Mouse (Mus musculus): ENCODE data around the gene Tenm3.

The Tenm3 gene

DNA sequence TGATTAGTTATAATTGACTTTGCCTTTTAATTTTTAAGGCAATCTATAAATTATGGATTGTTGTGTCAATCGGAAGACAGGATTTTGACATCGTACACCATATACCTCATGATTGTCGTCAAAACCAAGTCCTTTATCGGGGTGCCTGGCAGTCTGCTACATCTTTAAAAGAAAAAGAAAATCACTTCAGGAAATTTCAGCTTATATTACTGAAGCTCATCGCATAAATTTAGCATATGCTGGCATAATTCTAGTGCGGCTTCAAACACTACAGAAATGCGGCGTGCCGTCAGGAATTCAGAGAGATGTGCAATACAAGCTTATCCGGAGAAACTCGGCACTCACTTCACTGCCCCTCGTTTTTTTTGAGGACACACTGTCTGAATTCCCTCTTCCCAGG, 332.2 kb downstream of the Tenm3 start:
- no peak for DNase-seq

DNA sequence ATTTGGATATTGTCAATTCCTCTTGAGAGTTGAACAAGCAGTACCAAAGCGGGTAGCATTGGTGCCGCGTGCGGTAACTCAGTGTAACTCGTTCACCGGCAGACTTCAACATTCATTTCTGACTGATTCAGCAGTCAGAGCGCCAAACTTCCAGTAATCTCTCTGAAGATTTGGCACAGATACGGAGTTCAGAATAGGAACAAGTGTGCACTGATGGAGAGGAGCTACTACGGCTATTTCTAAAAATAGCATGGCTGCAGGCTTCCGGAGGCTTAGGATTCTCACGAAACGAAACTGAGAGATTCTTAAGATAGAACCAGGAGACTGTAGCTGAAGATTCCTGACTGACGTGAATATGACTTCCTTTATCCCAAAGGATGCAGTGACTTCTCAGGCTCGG, 332.6 kb downstream of the Tenm3 start:
- DNase-seq = no peak

DNA sequence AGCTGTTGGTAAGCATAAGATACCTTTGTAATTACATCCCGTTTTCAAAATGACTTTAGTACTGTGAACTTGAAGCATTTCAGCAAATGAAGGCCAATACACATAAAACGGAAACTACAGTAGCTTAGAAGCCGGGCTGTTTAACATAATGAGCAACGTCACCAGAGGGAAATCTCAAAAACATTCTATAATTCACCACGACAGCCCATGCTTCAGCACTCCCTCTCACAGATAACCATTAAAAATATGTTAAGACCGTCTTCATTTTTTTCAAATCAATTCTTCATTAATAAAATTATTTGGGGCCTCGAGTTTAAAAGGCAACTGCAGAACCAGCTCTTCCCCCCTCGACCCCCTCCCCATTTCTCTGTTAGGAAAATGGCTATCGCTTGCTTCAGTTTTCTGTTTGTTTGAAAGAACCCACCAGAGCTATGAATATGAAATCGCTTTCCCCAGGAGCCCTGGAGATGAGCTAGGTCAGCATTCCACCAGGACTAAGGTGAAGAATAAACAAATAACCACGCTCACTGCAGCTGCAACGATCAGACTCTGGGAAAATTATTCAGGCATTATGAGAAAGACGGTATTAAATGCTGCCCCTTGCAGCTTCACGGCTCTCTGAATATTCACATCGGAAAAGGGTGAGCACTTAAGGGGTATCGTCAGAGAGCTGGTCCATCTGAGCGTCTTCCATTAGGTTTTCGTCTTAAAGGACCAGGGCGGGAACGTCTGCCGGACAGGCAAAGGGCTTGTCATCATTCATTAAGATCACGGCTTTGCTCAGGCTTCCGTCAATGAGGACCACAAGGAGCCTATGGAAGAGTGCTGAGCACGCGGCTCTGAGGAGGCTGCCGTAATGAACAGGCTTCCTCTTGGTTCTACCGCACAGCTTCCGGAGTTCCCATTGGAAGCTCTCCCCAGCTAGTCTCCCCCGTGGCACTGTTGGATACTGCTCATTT, 334.8 kb downstream of the Tenm3 start:
- DNase-seq = no peak

DNA sequence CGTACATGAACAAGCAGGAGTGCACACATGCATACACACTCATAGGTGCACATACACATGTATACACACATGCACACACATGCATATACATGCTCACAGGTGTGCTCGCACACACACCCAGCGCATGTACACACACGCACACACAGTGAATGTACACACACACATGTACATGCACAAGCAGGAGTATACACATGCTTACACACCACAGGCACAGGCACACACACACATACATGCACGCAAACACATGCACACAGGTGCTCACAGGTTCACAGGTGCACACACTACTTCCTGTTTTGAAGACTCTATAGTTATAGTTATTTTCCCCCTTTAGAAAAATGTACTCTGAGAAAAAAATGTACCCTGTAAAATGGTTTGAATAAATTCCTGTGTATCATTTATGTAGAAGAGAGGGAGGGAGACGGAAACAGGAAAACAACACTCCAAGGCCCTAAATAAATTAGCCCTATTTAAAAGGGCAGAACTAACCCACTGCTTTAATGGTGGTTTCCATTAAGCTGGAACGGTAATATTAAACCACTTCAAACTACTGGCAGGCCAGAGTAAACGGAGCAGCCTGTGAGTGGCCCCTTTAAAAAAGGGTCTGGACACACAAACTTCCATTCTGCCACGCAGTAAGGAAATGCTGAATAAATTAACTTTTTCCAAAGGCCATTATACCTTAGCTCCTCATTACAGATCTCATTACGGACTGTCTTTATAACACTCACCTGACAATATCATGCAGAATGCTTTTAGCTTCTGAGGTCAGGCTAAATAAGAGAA, 335.8 kb downstream of the Tenm3 start:
- DNase-seq = no peak

DNA sequence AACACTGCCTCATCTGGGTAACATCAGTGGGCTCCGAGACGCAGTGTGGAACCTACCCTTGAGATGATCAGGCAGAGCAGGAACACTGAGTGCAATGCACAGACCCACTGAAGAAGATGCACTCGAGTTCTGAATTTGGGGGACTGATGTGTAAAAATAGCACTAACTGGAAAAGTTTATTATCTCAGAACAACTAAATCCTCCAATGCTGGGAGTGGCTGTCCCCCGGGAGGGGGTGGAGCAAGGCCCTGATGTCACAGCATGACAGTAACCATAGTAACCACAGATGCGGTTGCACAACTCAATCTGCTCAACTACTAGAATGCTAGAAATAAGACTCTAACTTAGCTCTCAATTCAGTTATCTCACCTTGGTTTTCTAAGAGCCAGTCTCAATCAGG, 351.3 kb downstream of the Tenm3 start:
- no peak for DNase-seq

DNA sequence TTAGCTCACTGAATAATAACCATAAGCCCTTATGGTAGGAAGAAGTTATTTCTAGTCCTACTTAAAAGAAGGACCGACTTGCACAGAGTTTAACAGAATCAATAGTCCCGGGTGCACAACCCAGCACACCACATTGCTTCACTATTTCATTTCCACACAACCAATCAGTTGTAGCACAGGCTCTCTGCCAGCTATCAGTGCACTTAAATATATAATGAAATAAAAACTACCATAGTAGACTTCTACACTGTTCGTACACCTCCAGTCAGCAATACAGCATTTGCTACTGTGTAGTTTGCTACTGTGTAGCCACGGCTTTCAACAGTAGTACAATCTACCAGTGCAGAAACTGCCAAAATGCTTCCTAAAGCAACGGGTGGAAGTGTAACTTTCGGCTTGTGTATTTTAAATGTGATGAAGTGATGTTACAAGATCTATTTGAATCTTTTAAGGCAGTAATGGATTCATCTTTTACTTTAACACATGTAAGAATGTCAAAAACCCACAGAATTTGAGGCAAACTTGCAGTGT, 353.1 kb downstream of the Tenm3 start:
- no peak for DNase-seq

DNA sequence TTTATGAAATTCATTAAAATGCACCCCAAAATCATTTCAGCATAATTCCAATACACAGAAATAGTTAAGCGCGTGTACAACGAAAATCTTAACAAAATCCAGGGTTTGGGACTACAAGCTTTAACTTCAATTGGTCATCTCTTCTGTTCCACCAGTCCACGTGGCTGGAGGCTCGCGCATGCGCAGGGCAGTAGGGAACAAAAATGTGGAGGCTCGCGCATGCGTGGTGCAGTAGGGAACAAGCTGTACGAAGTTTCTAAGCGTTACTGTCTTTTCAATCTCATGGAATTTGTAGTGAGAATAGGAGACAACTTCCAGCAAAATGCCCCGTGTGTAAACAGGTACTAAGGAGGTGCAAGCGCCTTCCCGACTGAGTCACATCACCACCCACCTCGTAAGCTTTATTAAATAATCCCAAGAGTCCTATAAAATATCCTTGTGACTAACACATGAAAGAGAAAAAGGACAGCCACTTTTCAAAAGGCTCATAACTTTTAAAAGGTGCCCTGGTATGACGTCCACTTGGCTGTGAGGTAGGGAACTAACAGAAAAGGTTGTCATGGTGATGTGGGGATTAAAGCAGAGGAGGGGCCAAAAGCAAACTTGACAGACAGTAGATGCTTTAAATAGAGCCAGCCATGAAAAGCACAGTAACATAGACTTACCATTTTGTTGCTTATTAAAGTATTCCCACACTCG, 353.7 kb downstream of the Tenm3 start:
- DNase-seq = no peak

DNA sequence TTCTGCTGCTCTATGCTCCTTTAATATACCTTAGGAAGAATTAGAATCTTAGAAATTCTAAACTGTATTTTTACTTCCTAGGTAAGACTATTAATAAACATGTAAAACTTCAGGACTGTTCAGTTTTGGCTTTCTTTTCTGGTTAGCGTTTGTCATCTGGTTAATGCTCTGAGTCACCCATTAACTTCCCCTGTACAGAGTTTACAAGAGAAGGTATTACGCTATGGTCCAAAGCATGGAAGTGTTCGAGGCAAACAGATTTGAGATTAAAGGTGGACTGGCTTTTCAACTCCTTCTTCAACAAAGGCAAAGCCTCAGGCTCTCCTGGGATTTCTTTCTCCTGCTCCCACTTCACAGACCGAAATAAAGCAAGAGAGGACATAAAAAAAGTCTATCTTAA, 354.3 kb downstream of the Tenm3 start:
- DNase-seq = no peak

DNA sequence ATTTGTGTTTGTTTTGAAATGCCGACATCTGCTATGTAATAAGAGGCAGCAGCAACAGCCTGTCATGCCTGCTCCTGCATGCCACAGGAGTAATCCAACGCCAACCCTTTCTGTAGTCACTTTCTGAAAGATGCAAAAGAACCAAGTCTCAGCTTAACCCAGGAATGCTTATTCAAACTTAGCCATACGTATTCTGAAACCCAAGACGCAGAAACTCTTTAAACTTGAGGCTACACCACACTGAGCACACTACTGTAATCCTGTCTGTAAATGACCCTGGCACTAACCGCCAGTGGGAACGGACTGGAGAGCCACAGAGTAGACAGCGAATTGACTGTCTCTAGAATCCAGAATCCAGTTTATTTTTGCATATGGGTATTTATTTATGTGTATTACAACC, 354.9 kb downstream of the Tenm3 start:
- DNase-seq = no peak

DNA sequence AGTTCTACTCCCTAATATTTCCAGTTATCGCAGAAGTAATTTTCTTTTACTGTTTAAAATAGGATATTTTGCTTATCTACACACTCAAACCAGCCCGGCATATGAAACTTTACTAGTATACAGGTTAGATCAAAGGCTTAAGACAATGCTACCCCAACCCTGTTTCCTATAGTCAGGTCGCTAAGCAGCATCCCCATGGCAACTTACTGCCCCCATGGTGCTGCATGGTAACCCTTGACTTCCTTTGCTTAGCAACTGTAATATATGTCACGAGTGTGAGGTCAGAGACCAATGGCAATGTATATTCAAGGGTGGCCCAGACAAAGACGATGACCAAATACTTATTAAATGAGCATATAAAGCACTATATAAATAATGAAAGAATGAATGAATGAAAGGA, 359.6 kb downstream of the Tenm3 start:
- no peak for DNase-seq

DNA sequence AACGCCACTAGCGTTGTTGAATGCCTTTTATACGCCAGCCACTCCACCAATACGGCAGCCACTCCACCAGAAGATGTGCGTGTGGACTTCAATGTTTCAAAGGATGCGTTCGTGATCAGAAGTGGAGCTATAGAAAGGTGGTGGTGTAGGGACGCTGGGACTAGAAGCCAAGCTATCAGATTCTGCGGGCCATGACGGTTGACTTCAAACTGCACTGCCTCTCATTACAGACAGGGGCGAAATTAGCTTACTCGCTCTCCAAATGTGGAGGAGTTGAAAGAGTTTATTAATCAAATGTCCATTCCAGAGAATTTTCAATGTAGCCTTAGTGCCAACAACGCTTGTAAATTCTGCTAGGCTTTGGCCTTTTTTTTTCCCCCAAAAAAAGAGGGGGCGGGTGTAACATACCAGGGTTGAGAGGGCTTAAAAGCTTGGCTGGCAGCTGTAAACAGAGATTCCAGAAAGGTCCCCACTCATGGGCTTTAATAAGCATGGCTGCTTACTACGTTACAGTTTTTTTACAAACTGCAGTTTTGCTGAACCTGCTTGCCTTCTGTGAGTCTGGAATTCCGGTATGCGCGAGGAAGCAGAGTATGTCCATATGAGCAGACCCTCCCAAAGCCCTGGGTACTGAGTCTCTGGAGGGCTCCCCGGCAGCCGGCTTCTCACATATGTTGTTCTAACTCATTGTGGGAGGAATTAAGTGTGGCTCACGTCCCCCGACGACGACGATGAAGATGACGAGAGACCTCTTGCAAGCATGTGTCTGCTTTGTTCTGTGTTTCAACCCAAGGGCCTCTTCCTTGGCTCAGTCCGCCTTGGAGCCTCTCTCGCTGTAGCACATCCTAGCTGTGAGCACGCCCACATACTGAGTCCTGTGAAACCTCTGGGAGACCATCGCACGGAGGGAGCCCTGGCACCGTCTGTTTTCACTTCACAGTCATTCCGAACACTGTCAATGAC, 361.8 kb downstream of the Tenm3 start:
- DNase-seq = no peak

DNA sequence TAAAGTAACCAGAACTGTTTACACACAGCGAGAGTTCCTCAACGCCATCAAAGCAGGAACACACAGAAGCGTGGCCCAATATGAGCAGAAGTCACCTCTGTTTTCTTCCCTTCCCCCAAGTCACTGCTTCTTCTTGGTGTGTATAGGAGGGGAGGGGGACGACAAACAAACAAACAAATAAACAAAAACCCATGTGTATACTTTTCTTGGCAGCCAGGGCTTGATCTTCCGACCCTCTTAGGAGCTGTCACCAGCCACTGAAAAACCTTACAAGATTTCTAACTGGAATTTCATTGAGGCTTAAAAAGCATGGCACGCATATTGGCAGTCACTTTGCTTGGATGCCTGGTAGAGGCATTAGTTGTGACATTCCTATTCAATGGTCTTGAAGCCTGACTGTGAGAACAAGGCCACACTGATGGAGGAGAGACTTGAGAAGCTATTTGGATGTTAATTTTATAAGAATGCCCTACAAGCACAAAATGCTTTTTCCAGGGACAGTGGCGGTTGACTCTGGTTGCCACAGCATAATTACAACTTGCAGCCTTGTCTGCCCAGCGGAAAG, 366.3 kb downstream of the Tenm3 start:
- no peak for DNase-seq

DNA sequence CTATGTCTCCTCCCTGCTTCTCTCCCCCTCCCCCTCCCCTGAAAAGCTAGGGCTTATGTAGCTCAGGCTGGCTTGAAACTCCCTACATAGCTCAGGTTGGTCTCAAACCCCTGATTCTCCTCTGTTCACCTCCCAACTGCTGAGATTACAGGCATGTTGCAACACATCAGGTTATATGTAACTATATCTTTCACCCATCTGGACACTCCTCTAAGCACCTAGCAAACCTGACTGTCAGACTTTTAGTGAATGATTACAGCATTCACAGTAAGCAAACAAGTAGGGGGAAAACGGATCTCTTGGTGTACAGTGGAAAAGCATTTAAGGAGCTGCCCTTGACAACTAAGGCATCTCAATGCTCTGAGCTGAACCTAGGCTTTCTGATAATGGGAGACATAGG, 366.9 kb downstream of the Tenm3 start:
- DNase-seq = no peak

DNA sequence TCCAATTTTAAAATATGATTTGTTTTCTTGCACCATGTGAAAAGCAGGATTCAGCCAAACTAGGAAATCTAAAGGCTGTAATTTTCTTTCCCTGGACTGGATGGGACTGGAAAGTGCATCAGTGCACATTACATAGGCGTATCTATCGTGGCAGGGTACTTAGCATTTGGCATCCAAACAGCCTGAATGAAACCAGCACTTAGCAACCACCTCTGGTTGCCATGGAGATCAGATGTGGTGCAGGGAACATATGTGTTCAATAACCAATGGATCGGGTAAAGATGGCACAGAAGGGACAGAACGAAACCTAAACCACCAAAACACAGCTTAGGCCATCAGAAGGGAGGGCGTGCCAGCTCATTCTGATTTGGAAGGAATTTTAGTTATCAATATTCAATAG, 376.1 kb downstream of the Tenm3 start:
- DNase-seq = no peak

DNA sequence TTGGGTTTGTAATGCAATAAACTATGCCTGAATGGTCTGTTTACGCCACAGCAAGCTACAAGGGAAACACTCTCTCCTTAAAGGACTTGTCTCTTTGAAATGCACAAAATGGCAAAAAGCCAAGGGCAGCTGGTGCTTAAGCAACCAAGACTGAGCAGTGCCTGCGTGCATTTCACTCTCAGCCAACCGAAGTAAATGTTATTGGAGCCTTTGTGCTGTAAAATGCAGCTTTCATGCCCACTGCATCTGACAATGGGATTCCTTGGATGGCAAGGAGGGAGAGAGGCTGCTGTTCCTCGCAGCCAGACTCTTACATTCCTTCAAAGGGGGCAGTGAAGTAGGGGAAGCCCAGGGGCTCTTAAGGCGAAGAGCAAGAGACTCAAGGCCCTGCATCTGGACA, 385.4 kb downstream of the Tenm3 start:
- no peak for DNase-seq

DNA sequence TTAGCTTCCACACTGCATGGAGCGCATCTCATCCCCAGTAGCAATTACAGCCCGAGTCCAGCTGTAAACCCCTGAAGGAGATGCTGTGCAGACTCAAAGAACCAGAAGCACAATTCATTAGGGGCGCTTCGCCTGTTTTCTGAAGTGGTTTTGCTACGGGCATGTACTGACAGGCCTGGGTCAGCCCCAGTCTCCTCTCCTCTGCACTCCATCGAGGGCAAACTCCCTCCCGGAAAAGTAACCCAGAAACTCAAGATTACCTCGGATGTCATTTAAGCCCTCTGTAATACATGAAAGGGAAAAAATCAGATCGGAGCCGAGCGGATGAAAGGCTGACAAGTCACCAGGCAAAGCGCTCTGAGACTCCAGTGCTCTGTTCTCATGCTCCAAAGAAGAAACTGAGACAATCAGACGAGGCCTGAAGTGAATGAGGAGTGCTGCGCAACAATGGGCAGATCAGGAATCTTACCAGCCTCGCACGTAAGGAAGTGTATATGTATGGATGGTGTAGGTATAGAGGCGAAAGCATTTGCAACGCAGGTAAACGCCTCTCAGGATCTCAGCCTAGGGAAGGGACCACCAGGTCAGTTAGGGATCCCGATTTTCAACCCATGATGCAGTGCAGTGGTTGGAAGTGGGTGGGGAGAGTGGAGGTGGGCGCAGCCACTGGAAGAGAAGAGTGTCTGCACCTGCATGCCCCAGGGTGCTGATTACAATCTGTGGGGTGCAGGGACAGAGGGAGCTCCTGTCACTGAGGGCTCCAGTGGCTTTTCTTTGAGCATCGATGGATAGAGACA, 387.2 kb downstream of the Tenm3 start:
- no peak for DNase-seq

DNA sequence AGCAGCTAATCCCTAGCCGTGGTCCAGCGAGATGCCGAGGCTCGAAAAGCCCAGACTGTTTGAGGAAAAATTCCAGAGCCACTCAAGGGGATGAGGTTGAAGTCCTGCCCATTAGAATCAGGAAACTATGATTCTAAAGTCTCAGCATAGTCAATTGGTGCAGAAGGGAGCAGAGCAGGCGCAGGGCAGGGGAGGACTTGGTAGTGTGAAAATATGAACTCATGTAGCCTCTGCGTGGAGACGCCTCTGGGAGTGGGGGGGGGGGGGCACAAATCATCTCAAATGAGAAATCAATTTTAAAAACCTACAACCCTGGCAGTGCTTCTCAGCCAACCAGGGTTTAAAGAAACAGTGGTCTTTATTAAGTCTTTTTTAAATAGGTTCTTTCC, 392.5 kb downstream of the Tenm3 start:
- DNase-seq = no peak

DNA sequence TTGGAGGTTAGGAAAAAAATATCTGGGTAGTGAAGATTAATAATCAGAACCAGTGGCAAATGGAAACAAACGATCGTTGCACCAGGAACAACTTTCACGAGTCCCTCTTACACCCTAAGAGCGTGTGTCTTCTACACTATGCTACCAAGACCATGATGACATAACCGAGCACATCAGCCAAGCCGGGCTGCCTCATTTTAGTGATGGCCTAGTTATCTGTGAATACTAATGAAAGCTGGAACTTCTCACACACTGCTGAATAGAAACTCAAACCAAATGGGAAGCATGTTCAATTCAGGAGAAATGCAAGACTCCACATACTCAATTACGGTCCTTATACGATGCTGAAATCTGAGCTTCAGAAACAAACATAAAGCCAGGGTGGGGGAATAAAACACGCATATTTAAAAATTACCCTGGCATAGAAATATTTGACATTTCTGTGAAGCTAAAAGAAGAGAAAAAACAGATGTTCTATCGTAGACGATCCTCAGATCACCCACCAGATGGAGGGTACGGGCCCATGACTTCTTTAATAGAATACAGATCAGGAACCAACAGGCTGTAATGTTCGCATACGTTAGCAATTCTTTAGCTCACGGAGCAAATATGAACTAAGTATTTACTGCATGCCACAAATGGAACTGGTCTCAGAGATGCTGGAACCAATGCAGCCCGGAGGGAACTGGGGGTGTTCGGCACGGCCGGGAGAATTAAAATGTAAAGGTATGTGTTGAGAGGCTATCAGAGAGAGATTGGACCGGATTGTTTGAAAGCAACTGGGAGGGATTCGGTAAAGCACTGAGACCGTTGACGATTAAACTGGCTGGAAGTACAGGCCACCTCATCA, 393.1 kb downstream of the Tenm3 start:
- DNase-seq = no peak

DNA sequence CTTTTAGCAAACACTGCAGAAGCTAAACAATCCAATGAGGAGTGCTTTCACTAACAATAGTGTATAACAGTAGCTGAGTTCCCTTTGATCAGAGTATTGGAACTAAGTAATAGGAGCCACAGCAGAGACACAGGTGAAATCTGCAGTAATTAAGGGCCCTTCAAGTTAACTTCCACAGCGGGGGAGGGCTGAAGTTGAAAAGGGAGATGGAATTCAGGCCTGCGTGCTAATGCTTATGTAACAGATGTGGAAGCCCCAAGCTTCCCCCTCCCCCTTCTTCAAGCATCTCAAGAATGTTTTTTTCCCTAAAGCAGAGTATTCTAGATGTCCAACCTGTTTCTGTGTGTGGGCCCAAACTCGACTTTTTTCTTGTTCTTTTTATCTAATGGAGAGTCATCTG, 394.1 kb downstream of the Tenm3 start:
- DNase-seq = no peak

DNA sequence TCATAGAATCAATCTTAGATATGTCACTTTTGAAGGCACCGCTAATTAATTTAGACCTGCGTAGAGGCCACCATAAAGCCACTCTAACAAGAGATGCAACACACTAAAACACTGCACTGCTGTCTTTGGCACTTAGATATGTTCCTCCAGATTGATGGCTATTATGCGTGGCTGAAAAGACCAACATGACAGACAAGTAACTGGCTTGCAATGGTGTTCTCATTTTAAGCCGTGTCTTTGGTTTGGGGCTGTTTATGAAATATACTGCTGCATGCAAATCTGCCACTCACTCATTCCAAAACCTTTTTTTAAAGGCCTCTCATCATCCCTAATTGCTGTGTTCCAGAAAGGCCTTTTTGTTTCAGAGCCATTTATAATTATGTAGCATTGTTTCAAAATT, 398.1 kb downstream of the Tenm3 start:
- no peak for DNase-seq

All from thymus, postnatal 4 days (tissue).